Mouse (Mus musculus) kidney, embryonic 14.5 days (tissue): ENCODE data around the gene Gcg. TPM values are rescaled to one million over a fixed set of nuclear protein-coding genes. Genes with fewer than 3 reads are reported as not detected.

Experiments
- ATAC-seq: fragments of 200-750 bp; cut with Nextera tagmentation; 2 replicates; pipeline ENCODE4 v1.8.0; 2017; ENCODE audit warnings: moderate number of reproducible peaks, mild to moderate bottlenecking, moderate TSS enrichment, moderate library complexity; ENCODE audit not compliant: low FRiP score, low TSS enrichment
- H3K27ac ChIP-seq: fragments of 300-500 bp; sonication (generic); 2 replicates; pipeline ENCODE4 v1.5.1; 2014; ENCODE audit warnings: low read depth, mild to moderate bottlenecking, low read length, moderate library complexity, mixed read lengths
- H3K27me3 ChIP-seq: fragments of 300-500 bp; sonication (generic); 2 replicates; pipeline ENCODE4 v1.6.1; 2014; ENCODE audit warnings: mild to moderate bottlenecking, low read length; ENCODE audit not compliant: control insufficient read depth, insufficient read depth
- H3K36me3 ChIP-seq: fragments of 300-500 bp; sonication (generic); 2 replicates; pipeline ENCODE4 v1.6.1; 2014; ENCODE audit warnings: low read length, mixed read lengths; ENCODE audit not compliant: control insufficient read depth, insufficient read depth
- H3K4me1 ChIP-seq: fragments of 300-500 bp; sonication (generic); 2 replicates; pipeline ENCODE4 v1.6.1; 2014; ENCODE audit warnings: low read length, mixed read lengths; ENCODE audit not compliant: control insufficient read depth, insufficient read depth
- H3K4me2 ChIP-seq: fragments of 300-500 bp; sonication (generic); replicated peaks from 2 replicates; pipeline ENCODE4 v1.6.1; 2014; ENCODE audit warnings: low read depth, mild to moderate bottlenecking, low read length
- H3K4me3 ChIP-seq: fragments of 300-500 bp; sonication (generic); 2 replicates; pipeline ENCODE4 v1.5.1; 2014; ENCODE audit warnings: mild to moderate bottlenecking, low read length
- H3K9ac ChIP-seq: fragments of 300-500 bp; sonication (generic); 2 replicates; pipeline ENCODE4 v1.6.1; 2014; ENCODE audit warnings: low read depth, mild to moderate bottlenecking, low read length, moderate library complexity
- H3K9me3 ChIP-seq: fragments of 300-500 bp; sonication (generic); 2 replicates; pipeline ENCODE4 v1.6.1; 2016; ENCODE audit warnings: low read length; ENCODE audit not compliant: control insufficient read depth
- WGBS: fragments of 180-500 bp; shearing (Covaris S2); extraction: QIAGEN DNeasy Blood & Tissue Kit; methylation state at CpG from one replicate; pipeline ENCODE4 v1.1.7; 2014; 5-methylcytosine and 5-hydroxymethylcytosine counted together
- polyA plus RNA-seq: library from polyadenylated mRNA; unstranded; fragments of >200 nt; fragmentation: Nextera tagmentation; extraction: Ambion mirVana; gene quantifications from 2 replicates; pipeline ENCODE4 v1.2.1, GENCODE M21; 2014

Gene Gcg
- polyA plus RNA-seq, 1 experiment from 2014 or later = not detected

GRCm38 (mm10) chr2:62469551-62469950 is 13.9 kb downstream of the Gcg start:
- H3K4me3 ChIP-seq = no peak overlapping the region
- no peaks in the 10 kb centered on the region for H3K27me3 ChIP-seq
- H3K9ac ChIP-seq = no peak overlapping the region
- no peaks in the 10 kb centered on the region for H3K4me1 ChIP-seq
- 79% methylated on average over 9 of the region's 9 CpGs for WGBS
- ATAC-seq = no peak
- no peak overlapping the region for H3K4me2 ChIP-seq
- H3K9me3 ChIP-seq = no peaks in the 10 kb centered on the region
- no peak overlapping the region for H3K27ac ChIP-seq
- H3K36me3 ChIP-seq = no peaks in the 10 kb centered on the region

DNA sequence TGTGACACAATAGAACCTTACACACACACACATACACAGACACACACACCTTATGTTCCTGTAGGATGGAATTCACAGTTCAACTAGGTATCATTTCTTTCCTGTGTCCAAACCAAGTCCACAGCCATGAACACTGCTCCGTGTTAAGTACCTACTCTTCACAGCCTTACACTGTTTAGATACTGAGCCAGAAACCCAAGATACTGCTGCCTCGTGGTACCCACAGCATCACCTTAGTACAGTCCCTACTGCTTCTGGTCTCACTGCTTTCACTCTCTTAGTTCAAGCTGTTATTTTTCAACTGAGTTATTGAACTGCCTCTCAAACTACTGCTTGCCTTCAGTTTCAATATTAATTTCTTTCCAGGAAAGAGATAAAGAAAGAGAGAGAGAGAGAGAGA is 20.2 kb downstream of the Gcg start:
- H3K9ac ChIP-seq = no peak overlapping the region
- H3K9me3 ChIP-seq = no peaks in the 10 kb centered on the region
- H3K4me2 ChIP-seq = no peak overlapping the region
- no peaks in the 10 kb centered on the region for H3K27me3 ChIP-seq
- ATAC-seq = no peak
- peaks cover 3% of the 10 kb centered on the region; the same call in 1 of the 2 replicates for H3K4me1 ChIP-seq
- no peak overlapping the region for H3K4me3 ChIP-seq
- H3K27ac ChIP-seq = no peak overlapping the region
- no peaks in the 10 kb centered on the region for H3K36me3 ChIP-seq
- WGBS = 96% methylated on average over 2 of the region's 2 CpGs

- Histone ChIP-seq H3K27ac (no peak overlapping the region), H3K4me3 (no peak overlapping the region), H3K9me3 (no peaks in the 10 kb centered on the region), H3K27me3 (no peaks in the 10 kb centered on the region), H3K4me1 (peaks cover 3% of the 10 kb centered on the region; the same call in 1 of the 2 replicates), H3K4me2 (no peak overlapping the region), H3K9ac (no peak overlapping the region), H3K36me3 (no peaks in the 10 kb centered on the region)
- no peak for ATAC-seq
- 82% methylated on average over 2 of the region's 2 CpGs for WGBS
Measured at GRCm38 (mm10) chr2:62462174-62462573, 21.3 kb downstream of the Gcg start.

DNA sequence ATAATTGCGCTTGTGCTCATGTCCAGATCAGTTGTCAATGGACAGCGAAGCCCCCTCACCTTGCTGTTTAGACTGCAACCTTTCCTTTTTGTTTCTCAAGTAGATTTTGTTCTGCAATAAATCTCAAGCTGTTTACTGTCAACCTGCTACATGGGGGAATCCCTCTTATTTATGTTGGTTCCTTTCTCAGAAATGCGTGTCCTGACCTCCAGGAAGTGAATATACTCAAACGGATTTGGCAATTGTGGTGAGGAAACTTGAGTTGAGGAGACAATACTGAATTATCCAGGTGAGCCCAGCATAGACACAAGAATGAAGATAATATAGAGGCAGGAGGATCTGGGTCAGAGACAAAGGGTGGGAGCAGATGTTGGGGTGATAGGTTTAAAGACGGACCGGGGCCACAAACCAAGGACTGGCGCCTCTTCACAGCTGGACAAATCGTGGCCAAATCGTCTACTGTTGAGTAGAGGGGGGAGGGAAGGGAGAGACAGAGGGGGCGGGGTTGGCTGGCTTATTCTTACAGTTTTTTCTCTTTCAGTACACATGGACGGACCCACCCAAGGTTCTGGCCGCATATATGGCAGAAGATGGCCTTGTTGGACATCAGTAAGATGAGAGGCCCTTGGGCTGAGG is 22.5 kb downstream of the Gcg start:
- H3K9ac ChIP-seq = no peak overlapping the region
- H3K9me3 ChIP-seq = no peaks in the 10 kb centered on the region
- no peak overlapping the region for H3K4me2 ChIP-seq
- H3K4me3 ChIP-seq = no peak overlapping the region
- 66% methylated on average over 12 of the region's 12 CpGs for WGBS
- H3K36me3 ChIP-seq = no peaks in the 10 kb centered on the region
- ATAC-seq = no peak
- H3K27me3 ChIP-seq = no peaks in the 10 kb centered on the region
- H3K27ac ChIP-seq = no peak overlapping the region
- H3K4me1 ChIP-seq = peaks cover 3% of the 10 kb centered on the region; the same call in 1 of the 2 replicates

DNA sequence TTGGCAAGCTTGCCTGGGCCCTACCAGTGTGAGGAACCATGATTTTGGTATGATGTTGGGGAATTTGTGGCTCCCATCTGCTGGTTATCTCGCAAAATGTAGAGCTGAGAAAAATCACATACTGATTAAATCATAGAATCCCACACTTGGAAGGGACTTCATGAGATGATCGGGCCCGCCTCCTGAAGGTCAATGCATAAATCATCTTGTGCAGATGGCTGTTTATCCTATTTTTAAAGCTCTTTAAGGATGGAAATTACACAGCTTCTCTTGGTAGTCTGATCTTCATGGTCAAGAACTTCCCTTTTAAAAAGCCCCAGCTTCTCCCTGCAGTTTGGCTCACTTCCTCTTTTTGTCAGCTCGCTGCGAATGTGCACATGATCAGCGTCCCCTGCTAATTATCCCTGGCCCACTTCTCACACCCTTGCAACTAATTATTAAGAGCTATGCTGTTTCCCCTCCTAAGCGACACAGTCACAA is 23.2 kb downstream of the Gcg start:
- WGBS = 52% methylated on average over 7 of the region's 7 CpGs
- Histone ChIP-seq H3K27ac (no peak overlapping the region), H3K4me3 (no peak overlapping the region), H3K27me3 (no peaks in the 10 kb centered on the region), H3K9ac (no peak overlapping the region), H3K9me3 (no peaks in the 10 kb centered on the region), H3K4me1 (peaks cover 3% of the 10 kb centered on the region; the same call in 1 of the 2 replicates), H3K4me2 (no peak overlapping the region), H3K36me3 (no peaks in the 10 kb centered on the region)
- ATAC-seq = no peak

DNA sequence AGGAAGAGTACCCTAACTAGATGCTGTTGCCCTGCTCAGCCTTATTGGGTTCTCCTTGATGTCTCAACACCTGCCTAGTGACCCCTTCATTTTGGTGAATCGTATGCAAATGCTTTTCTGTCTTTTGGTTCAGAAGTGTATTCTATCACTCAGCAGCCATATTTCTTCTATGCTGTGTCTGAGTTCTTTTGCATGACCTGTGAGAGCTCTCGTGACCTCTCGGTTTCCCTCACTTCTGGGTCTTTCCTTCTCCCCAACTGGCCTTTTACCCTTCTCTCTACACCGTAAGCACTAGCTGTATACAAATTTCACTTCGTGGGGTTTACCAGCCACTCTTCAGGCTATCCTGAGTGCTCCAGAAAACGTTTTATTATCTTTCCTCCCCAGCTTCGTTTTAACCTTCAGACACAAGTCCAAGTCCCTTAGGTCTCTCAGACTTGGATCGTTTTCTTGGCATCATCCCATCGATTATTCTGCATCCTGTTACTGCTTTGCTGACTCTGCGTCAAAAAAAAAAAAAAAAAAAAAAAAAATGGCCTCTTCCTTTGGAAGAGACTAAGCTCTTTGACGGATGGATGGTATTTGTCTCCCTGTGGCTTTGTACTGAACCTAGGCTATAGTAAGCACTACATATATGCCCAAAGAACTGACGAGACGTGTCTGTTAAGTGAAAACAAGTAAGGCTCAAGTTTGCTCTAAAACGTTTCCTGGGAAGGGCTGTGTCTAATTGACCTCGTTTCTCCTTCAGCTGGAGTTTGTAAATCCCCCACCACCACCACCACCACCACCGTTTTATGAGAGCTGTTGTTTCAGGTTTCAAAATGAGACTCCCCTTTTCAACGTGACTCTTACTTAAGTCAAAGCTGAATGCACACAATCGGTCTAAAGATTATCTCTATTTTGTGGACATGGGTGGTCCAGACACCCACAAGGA is 23.9 kb downstream of the Gcg start:
- H3K4me3 ChIP-seq = no peak overlapping the region
- H3K9me3 ChIP-seq = no peaks in the 10 kb centered on the region
- H3K9ac ChIP-seq = no peak overlapping the region
- H3K27ac ChIP-seq = no peak overlapping the region
- H3K36me3 ChIP-seq = no peaks in the 10 kb centered on the region
- no peaks in the 10 kb centered on the region for H3K27me3 ChIP-seq
- H3K4me1 ChIP-seq = peaks cover 3% of the 10 kb centered on the region; the same call in 1 of the 2 replicates
- H3K4me2 ChIP-seq = no peak overlapping the region
- no peak for ATAC-seq
- WGBS = 46% methylated on average over 18 of the region's 18 CpGs

DNA sequence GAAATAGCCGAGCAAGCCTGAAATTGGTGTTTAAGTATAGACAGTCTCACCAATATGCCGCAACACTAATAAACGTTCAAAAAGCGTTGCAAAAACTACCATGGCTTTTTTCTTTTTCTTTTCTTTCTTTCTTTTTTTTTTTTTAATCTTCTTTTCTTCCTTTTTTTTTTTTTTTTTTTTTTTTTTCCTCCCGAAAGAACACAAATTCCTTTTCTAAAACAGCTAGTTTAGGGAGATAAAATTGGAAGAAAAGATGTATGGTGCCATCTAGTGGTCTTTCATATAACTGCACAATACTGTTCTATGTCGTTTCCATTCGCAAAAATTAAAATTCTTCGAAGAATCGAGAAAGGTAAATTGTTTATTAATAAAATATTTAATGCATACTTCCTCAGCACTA is 25.4 kb downstream of the Gcg start:
- ATAC-seq = no peak
- 45% methylated on average over 9 of the region's 9 CpGs for WGBS

GRCm38 (mm10) chr2:62454991-62455390 is 28.5 kb downstream of the Gcg start:
- no peak for ATAC-seq
- Histone ChIP-seq H3K4me2 (no peak overlapping the region), H3K36me3 (no peaks in the 10 kb centered on the region), H3K9me3 (no peaks in the 10 kb centered on the region), H3K4me3 (no peak overlapping the region), H3K27me3 (no peaks in the 10 kb centered on the region), H3K9ac (no peak overlapping the region), H3K4me1 (no peaks in the 10 kb centered on the region; the same call in 1 of the 2 replicates), H3K27ac (no peak overlapping the region)
- WGBS = 87% methylated on average over 11 of the region's 11 CpGs

More for the DNA sequence above, 25.4 kb downstream of the Gcg start:
- Histone ChIP-seq H3K4me2 (no peak overlapping the region), H3K27ac (no peak overlapping the region), H3K9me3 (no peaks in the 10 kb centered on the region), H3K4me3 (no peak overlapping the region), H3K36me3 (no peaks in the 10 kb centered on the region), H3K4me1 (peaks cover 3% of the 10 kb centered on the region; the same call in 1 of the 2 replicates), H3K27me3 (no peaks in the 10 kb centered on the region), H3K9ac (no peak overlapping the region)

GRCm38 (mm10) chr2:62454033-62454432 is 29.4 kb downstream of the Gcg start:
- no peak overlapping the region for H3K4me3 ChIP-seq
- no peak overlapping the region for H3K4me2 ChIP-seq
- 55% methylated on average over 6 of the region's 6 CpGs for whole genome bisulfite sequencing
- ATAC-seq = 0 out of 2 replicates have a peak, but pooled peaks have one; percentile 16
- H3K9ac ChIP-seq = no peak overlapping the region
- no peaks in the 10 kb centered on the region for H3K27me3 ChIP-seq
- H3K9me3 ChIP-seq = no peaks in the 10 kb centered on the region
- H3K27ac ChIP-seq = no peak overlapping the region
- H3K4me1 ChIP-seq = no peaks in the 10 kb centered on the region
- no peaks in the 10 kb centered on the region for H3K36me3 ChIP-seq
